Mouse (Mus musculus) embryo, embryonic 9.5 days (tissue): ENCODE data around the gene Dusp27.
"Not testable (repeated sequence)": the region's sequence is repeated elsewhere in the genome, so short reads cannot be mapped to it uniquely, and the experiment has no call there.

Source experiments
- DNase-seq: peaks from one replicate; pipeline ENCODE4 v3.0.0-alpha.2; 2017; ENCODE audit errors: extremely low spot score

The Dusp27 gene

GRCm38 (mm10) chr1:166142369-166142768, 14.6 kb upstream of the Dusp27 start:
- DNase-seq, result no peak

- DNase-seq, result not testable (repeated sequence)
Observed at GRCm38 (mm10) chr1:166141868-166142267, 14.1 kb upstream of the Dusp27 start.

GRCm38 (mm10) chr1:166139620-166140184, 12.0 kb upstream of the Dusp27 start:
- DNase-seq, result no peak

GRCm38 (mm10) chr1:166139113-166139512, 11.4 kb upstream of the Dusp27 start:
- DNase-seq, result no peak

- DNase-seq, result no peak
Observed at GRCm38 (mm10) chr1:166138136-166138535, 10.4 kb upstream of the Dusp27 start.

GRCm38 (mm10) chr1:166137244-166137938, 9.7 kb upstream of the Dusp27 start:
- no peak for DNase-seq

- no peak for DNase-seq
Observed at GRCm38 (mm10) chr1:166135091-166135740, 7.5 kb upstream of the Dusp27 start.

GRCm38 (mm10) chr1:166132367-166132766, 4.6 kb upstream of the Dusp27 start:
- no peak for DNase-seq

- no peak for DNase-seq
Observed at GRCm38 (mm10) chr1:166130224-166130860, 2.6 kb upstream of the Dusp27 start, which contains the start of gene Gpa33. Gene Gpa33, plus strand, starts transcription at chr1:166130238.

- no peak for DNase-seq
Observed at GRCm38 (mm10) chr1:166128551-166128950, 829 bp upstream of the Dusp27 start.

GRCm38 (mm10) chr1:166126795-166127194, 927 bp downstream of the Dusp27 start:
- peak; percentile 13 for DNase-seq

- DNase-seq, result no peak
Observed at GRCm38 (mm10) chr1:166126290-166126689, 1.4 kb downstream of the Dusp27 start.

- no peak for DNase-seq
Observed at GRCm38 (mm10) chr1:166124932-166125593, 2.7 kb downstream of the Dusp27 start.

GRCm38 (mm10) chr1:166123751-166124150, 4.0 kb downstream of the Dusp27 start:
- no peak for DNase-seq

GRCm38 (mm10) chr1:166123045-166123444, 4.7 kb downstream of the Dusp27 start:
- DNase-seq, result no peak

- DNase-seq, result no peak
Observed at GRCm38 (mm10) chr1:166122114-166122513, 5.6 kb downstream of the Dusp27 start.

- DNase-seq, result no peak
Observed at GRCm38 (mm10) chr1:166117866-166118639, 9.7 kb downstream of the Dusp27 start.

GRCm38 (mm10) chr1:166115719-166116118, 12.0 kb downstream of the Dusp27 start:
- no peak for DNase-seq

GRCm38 (mm10) chr1:166114986-166115385, 12.7 kb downstream of the Dusp27 start:
- DNase-seq, result no peak

- no peak for DNase-seq
Observed at GRCm38 (mm10) chr1:166105464-166105863, 22.3 kb downstream of the Dusp27 start.

- no peak for DNase-seq
Observed at GRCm38 (mm10) chr1:166104858-166105257, 22.9 kb downstream of the Dusp27 start.
